Mouse (Mus musculus): ENCODE measurements at regions not wholly inside any gene's neighbourhood (a gene's known extent, or its start where the extent isn't known, plus 50 kb on each side); places are given as distances from the start of the nearest gene placed in this dataset.

GRCm38 (mm10) chr13:90490991-90491951 lies 401.9 kb upstream of the Xrcc4 start:
- DNase-seq: no peak

GRCm38 (mm10) chr13:90480484-90480883 lies 391.1 kb upstream of the Xrcc4 start:
- DNase-seq: no peak

GRCm38 (mm10) chr13:90476880-90477279 lies 387.5 kb upstream of the Xrcc4 start:
- no peak for DNase-seq

GRCm38 (mm10) chr13:90474507-90474906 lies 385.1 kb upstream of the Xrcc4 start:
- no peak for DNase-seq

- DNase-seq: no peak
These were observed 384.6 kb upstream of the Xrcc4 start for GRCm38 (mm10) chr13:90474053-90474452.

GRCm38 (mm10) chr13:90473041-90473825 lies 383.8 kb upstream of the Xrcc4 start:
- DNase-seq: no peak

GRCm38 (mm10) chr13:90466096-90466495 lies 376.7 kb upstream of the Xrcc4 start:
- no peak for DNase-seq

GRCm38 (mm10) chr13:90464051-90464450 lies 374.6 kb upstream of the Xrcc4 start:
- DNase-seq: no peak

- no peak for DNase-seq
These were observed 374.0 kb upstream of the Xrcc4 start for GRCm38 (mm10) chr13:90463381-90463780.

- DNase-seq: no peak
These were observed 365.2 kb upstream of the Xrcc4 start for GRCm38 (mm10) chr13:90454631-90455030.

GRCm38 (mm10) chr13:90426901-90427300 lies 337.5 kb upstream of the Xrcc4 start:
- DNase-seq: no peak

GRCm38 (mm10) chr13:90425379-90425778 lies 336.0 kb upstream of the Xrcc4 start:
- DNase-seq: no peak

- DNase-seq: no peak
These were observed 335.1 kb upstream of the Xrcc4 start for GRCm38 (mm10) chr13:90424541-90424940.

- no peak for DNase-seq
These were observed 331.6 kb upstream of the Xrcc4 start for GRCm38 (mm10) chr13:90420966-90421365.

- no peak for DNase-seq
These were observed 315.0 kb upstream of the Xrcc4 start for GRCm38 (mm10) chr13:90404392-90404791.

GRCm38 (mm10) chr13:90402061-90402460 lies 312.7 kb upstream of the Xrcc4 start:
- no peak for DNase-seq

- no peak for DNase-seq
These were observed 312.1 kb upstream of the Xrcc4 start for GRCm38 (mm10) chr13:90401496-90401895.

GRCm38 (mm10) chr13:90395274-90396023 lies 306.0 kb upstream of the Xrcc4 start:
- no peak for DNase-seq

- no peak for DNase-seq
These were observed 305.4 kb upstream of the Xrcc4 start for GRCm38 (mm10) chr13:90394815-90395241.

GRCm38 (mm10) chr13:90392415-90392814 lies 303.0 kb upstream of the Xrcc4 start:
- no peak for DNase-seq

- no peak for DNase-seq
These were observed 287.2 kb upstream of the Xrcc4 start for GRCm38 (mm10) chr13:90376619-90377018.

- no peak for DNase-seq
These were observed 286.8 kb upstream of the Xrcc4 start for GRCm38 (mm10) chr13:90376207-90376606.
